Mouse (Mus musculus) ES-Bruce4 (cell line): Measurements from ENCODE around the gene Dagla.

Experiments
- CTCF ChIP-seq: IDR thresholded peaks from one replicate; pipeline ENCODE4 v1.8.1; 2011; ENCODE audit warnings: low read depth, low read length
- POLR2A ChIP-seq: IDR thresholded peaks from one replicate; pipeline ENCODE4 v1.8.1; 2011; ENCODE audit warnings: low read length; ENCODE audit not compliant: insufficient read depth

- TF ChIP-seq CTCF (no peak), POLR2A (no peak)
These were observed 37.3 kb upstream of the Dagla start for GRCm38 (mm10) chr19:10341817-10342439.
